Mouse (Mus musculus): ENCODE results near the gene Cyb561a3. TPM values are rescaled to one million over a fixed set of nuclear protein-coding genes. Genes with fewer than 3 reads are reported as not detected.

Cyb561a3 gene
- polyA plus RNA-seq, 1 experiment from 2014 or later = 21.6 TPM

GRCm38 (mm10) chr19:10562351-10562750 is 14.6 kb upstream of the Cyb561a3 start:
- WGBS = 73% methylated on average over 5 of the region's 5 CpGs
- no peaks in the 10 kb centered on the region for H3K4me1 ChIP-seq (ENCODE audit: insufficient read depth, low read length)
- H3K4me2 ChIP-seq (replicated peaks; ENCODE audit: low read depth, low read length) = no peak overlapping the region
- H3K4me3 ChIP-seq (ENCODE audit: low read length) = no peak overlapping the region
- no peaks in the 10 kb centered on the region for H3K36me3 ChIP-seq (ENCODE audit: insufficient read depth, low read length)
- no peak overlapping the region for H3K9ac ChIP-seq (replicated peaks; ENCODE audit: low read length)
- H3K27ac ChIP-seq (ENCODE audit: low read length) = peak overlapping the region; percentile 4; the same call in 1 of the 2 replicates
- H3K9me3 ChIP-seq (ENCODE audit: low read length) = no peaks in the 10 kb centered on the region
- ATAC-seq (ENCODE audit: low FRiP score, low TSS enrichment) = no peak
- H3K27me3 ChIP-seq (ENCODE audit: insufficient read depth, low read length) = peaks cover 3% of the 10 kb centered on the region; the same call in 1 of the 2 replicates

- 87% methylated on average over 6 of the region's 6 CpGs for WGBS
- Histone ChIP-seq H3K4me2 (replicated peaks; ENCODE audit: low read depth, low read length) (no peak overlapping the region), H3K4me1 (ENCODE audit: insufficient read depth, low read length) (no peaks in the 10 kb centered on the region), H3K36me3 (ENCODE audit: insufficient read depth, low read length) (no peaks in the 10 kb centered on the region), H3K9me3 (ENCODE audit: low read length) (no peaks in the 10 kb centered on the region), H3K27me3 (ENCODE audit: insufficient read depth, low read length) (peaks cover 3% of the 10 kb centered on the region; the same call in 1 of the 2 replicates), H3K27ac (ENCODE audit: low read length) (no peak overlapping the region), H3K4me3 (ENCODE audit: low read length) (no peak overlapping the region), H3K9ac (replicated peaks; ENCODE audit: low read length) (no peak overlapping the region)
- ATAC-seq (ENCODE audit: low FRiP score, low TSS enrichment) = no peak
Observed at GRCm38 (mm10) chr19:10564278-10564677, 12.7 kb upstream of the Cyb561a3 start.

GRCm38 (mm10) chr19:10565217-10565616 is 11.8 kb upstream of the Cyb561a3 start:
- Histone ChIP-seq H3K9ac (replicated peaks; ENCODE audit: low read length) (no peak overlapping the region), H3K27ac (ENCODE audit: low read length) (no peak overlapping the region), H3K27me3 (ENCODE audit: insufficient read depth, low read length) (peaks cover 3% of the 10 kb centered on the region; the same call in 1 of the 2 replicates), H3K4me1 (ENCODE audit: insufficient read depth, low read length) (no peaks in the 10 kb centered on the region), H3K4me3 (ENCODE audit: low read length) (no peak overlapping the region), H3K9me3 (ENCODE audit: low read length) (no peaks in the 10 kb centered on the region), H3K36me3 (ENCODE audit: insufficient read depth, low read length) (peaks cover 8% of the 10 kb centered on the region), H3K4me2 (replicated peaks; ENCODE audit: low read depth, low read length) (no peak overlapping the region)
- WGBS = 78% methylated on average over 4 of the region's 4 CpGs
- ATAC-seq (ENCODE audit: low FRiP score, low TSS enrichment) = no peak

GRCm38 (mm10) chr19:10569627-10570026 is 7.3 kb upstream of the Cyb561a3 start:
- H3K36me3 ChIP-seq (ENCODE audit: insufficient read depth, low read length) = peaks cover 29% of the 10 kb centered on the region
- WGBS = 97% methylated on average over 6 of the region's 6 CpGs

GRCm38 (mm10) chr19:10580102-10580501 is 3.1 kb downstream of the Cyb561a3 start:
- 78% methylated on average over 3 of the region's 3 CpGs for WGBS

More at GRCm38 (mm10) chr19:10569627-10570026, 7.3 kb upstream of the Cyb561a3 start:
- no peaks in the 10 kb centered on the region for H3K9me3 ChIP-seq (ENCODE audit: low read length)
- no peaks in the 10 kb centered on the region for H3K4me1 ChIP-seq (ENCODE audit: insufficient read depth, low read length)
- no peak overlapping the region for H3K9ac ChIP-seq (replicated peaks; ENCODE audit: low read length)
- peaks cover 3% of the 10 kb centered on the region; the same call in 1 of the 2 replicates for H3K27me3 ChIP-seq (ENCODE audit: insufficient read depth, low read length)
- H3K4me2 ChIP-seq (replicated peaks; ENCODE audit: low read depth, low read length) = no peak overlapping the region
- no peak overlapping the region for H3K27ac ChIP-seq (ENCODE audit: low read length)
- H3K4me3 ChIP-seq (ENCODE audit: low read length) = no peak overlapping the region
- ATAC-seq (ENCODE audit: low FRiP score, low TSS enrichment) = no peak

GRCm38 (mm10) chr19:10580761-10581160 is 3.8 kb downstream of the Cyb561a3 start:
- H3K27ac ChIP-seq (ENCODE audit: low read length) = no peak overlapping the region
- H3K4me3 ChIP-seq (ENCODE audit: low read length) = no peak overlapping the region
- H3K9ac ChIP-seq (replicated peaks; ENCODE audit: low read length) = no peak overlapping the region
- ATAC-seq (ENCODE audit: low FRiP score, low TSS enrichment) = no peak
- H3K4me1 ChIP-seq (ENCODE audit: insufficient read depth, low read length) = peaks cover 15% of the 10 kb centered on the region
- H3K9me3 ChIP-seq (ENCODE audit: low read length) = no peaks in the 10 kb centered on the region
- 83% methylated on average over 3 of the region's 3 CpGs for WGBS
- no peak overlapping the region for H3K4me2 ChIP-seq (replicated peaks; ENCODE audit: low read depth, low read length)
- H3K27me3 ChIP-seq (ENCODE audit: insufficient read depth, low read length) = no peaks in the 10 kb centered on the region
- no peaks in the 10 kb centered on the region for H3K36me3 ChIP-seq (ENCODE audit: insufficient read depth, low read length)

More at GRCm38 (mm10) chr19:10580102-10580501, 3.1 kb downstream of the Cyb561a3 start:
- Histone ChIP-seq H3K9me3 (ENCODE audit: low read length) (no peaks in the 10 kb centered on the region), H3K4me2 (replicated peaks; ENCODE audit: low read depth, low read length) (no peak overlapping the region), H3K4me3 (ENCODE audit: low read length) (no peak overlapping the region), H3K27me3 (ENCODE audit: insufficient read depth, low read length) (no peaks in the 10 kb centered on the region), H3K4me1 (ENCODE audit: insufficient read depth, low read length) (peaks cover 15% of the 10 kb centered on the region), H3K36me3 (ENCODE audit: insufficient read depth, low read length) (peaks cover under 1% of the 10 kb centered on the region; the same call in 1 of the 2 replicates), H3K27ac (ENCODE audit: low read length) (no peak overlapping the region), H3K9ac (replicated peaks; ENCODE audit: low read length) (no peak overlapping the region)
- ATAC-seq (ENCODE audit: low FRiP score, low TSS enrichment) = no peak

GRCm38 (mm10) chr19:10581984-10582383 is 5.0 kb downstream of the Cyb561a3 start:
- 82% methylated on average over 6 of the region's 6 CpGs for WGBS
- no peak for ATAC-seq (ENCODE audit: low FRiP score, low TSS enrichment)
- Histone ChIP-seq H3K27me3 (ENCODE audit: insufficient read depth, low read length) (no peaks in the 10 kb centered on the region), H3K9ac (replicated peaks; ENCODE audit: low read length) (no peak overlapping the region), H3K36me3 (ENCODE audit: insufficient read depth, low read length) (no peaks in the 10 kb centered on the region), H3K4me3 (ENCODE audit: low read length) (no peak overlapping the region), H3K9me3 (ENCODE audit: low read length) (no peaks in the 10 kb centered on the region), H3K27ac (ENCODE audit: low read length) (no peak overlapping the region), H3K4me1 (ENCODE audit: insufficient read depth, low read length) (peaks cover 10% of the 10 kb centered on the region), H3K4me2 (replicated peaks; ENCODE audit: low read depth, low read length) (no peak overlapping the region)

GRCm38 (mm10) chr19:10583550-10584146 is 6.7 kb downstream of the Cyb561a3 start:
- Histone ChIP-seq H3K27ac (ENCODE audit: low read length) (no peak overlapping the region), H3K4me3 (ENCODE audit: low read length) (no peak overlapping the region), H3K27me3 (ENCODE audit: insufficient read depth, low read length) (no peaks in the 10 kb centered on the region), H3K9ac (replicated peaks; ENCODE audit: low read length) (no peak overlapping the region), H3K9me3 (ENCODE audit: low read length) (no peaks in the 10 kb centered on the region), H3K36me3 (ENCODE audit: insufficient read depth, low read length) (no peaks in the 10 kb centered on the region), H3K4me1 (ENCODE audit: insufficient read depth, low read length) (no peaks in the 10 kb centered on the region; the same call in 1 of the 2 replicates), H3K4me2 (replicated peaks; ENCODE audit: low read depth, low read length) (no peak overlapping the region)
- ATAC-seq (ENCODE audit: low FRiP score, low TSS enrichment) = no peak
- WGBS = 59% methylated on average over 7 of the region's 7 CpGs

GRCm38 (mm10) chr19:10585112-10585511 is 8.1 kb downstream of the Cyb561a3 start:
- Histone ChIP-seq H3K4me2 (replicated peaks; ENCODE audit: low read depth, low read length) (no peak overlapping the region), H3K27me3 (ENCODE audit: insufficient read depth, low read length) (no peaks in the 10 kb centered on the region), H3K4me1 (ENCODE audit: insufficient read depth, low read length) (no peaks in the 10 kb centered on the region), H3K36me3 (ENCODE audit: insufficient read depth, low read length) (no peaks in the 10 kb centered on the region), H3K9me3 (ENCODE audit: low read length) (no peaks in the 10 kb centered on the region), H3K27ac (ENCODE audit: low read length) (no peak overlapping the region), H3K9ac (replicated peaks; ENCODE audit: low read length) (no peak overlapping the region), H3K4me3 (ENCODE audit: low read length) (no peak overlapping the region)
- peak; percentile 27; the same call in 1 of the 2 replicates for ATAC-seq (ENCODE audit: low FRiP score, low TSS enrichment)
- WGBS = 84% methylated on average over 8 of the region's 8 CpGs

- 91% methylated on average over 7 of the region's 8 CpGs for WGBS
- ATAC-seq (ENCODE audit: low FRiP score, low TSS enrichment) = no peak
Observed at GRCm38 (mm10) chr19:10587231-10587630, 10.3 kb downstream of the Cyb561a3 start.

More at GRCm38 (mm10) chr19:10587231-10587630, 10.3 kb downstream of the Cyb561a3 start:
- Histone ChIP-seq H3K27ac (ENCODE audit: low read length) (no peak overlapping the region), H3K9ac (replicated peaks; ENCODE audit: low read length) (no peak overlapping the region), H3K36me3 (ENCODE audit: insufficient read depth, low read length) (0 out of 2 replicates have a peak, but pooled peaks cover 3% of the 10 kb centered on the region), H3K4me3 (ENCODE audit: low read length) (no peak overlapping the region), H3K4me1 (ENCODE audit: insufficient read depth, low read length) (no peaks in the 10 kb centered on the region), H3K9me3 (ENCODE audit: low read length) (no peaks in the 10 kb centered on the region), H3K4me2 (replicated peaks; ENCODE audit: low read depth, low read length) (no peak overlapping the region), H3K27me3 (ENCODE audit: insufficient read depth, low read length) (no peaks in the 10 kb centered on the region)
